Mouse (Mus musculus) cerebral cortex, adult 2 months (tissue): ENCODE results near the gene Zmym4.

Experiments
- WGBS: fragments of 180-500 bp; shearing (Covaris S2); methylation state at CpG from one replicate; pipeline ENCODE4 v1.1.7; 2018; 5-methylcytosine and 5-hydroxymethylcytosine counted together

The Zmym4 gene

DNA sequence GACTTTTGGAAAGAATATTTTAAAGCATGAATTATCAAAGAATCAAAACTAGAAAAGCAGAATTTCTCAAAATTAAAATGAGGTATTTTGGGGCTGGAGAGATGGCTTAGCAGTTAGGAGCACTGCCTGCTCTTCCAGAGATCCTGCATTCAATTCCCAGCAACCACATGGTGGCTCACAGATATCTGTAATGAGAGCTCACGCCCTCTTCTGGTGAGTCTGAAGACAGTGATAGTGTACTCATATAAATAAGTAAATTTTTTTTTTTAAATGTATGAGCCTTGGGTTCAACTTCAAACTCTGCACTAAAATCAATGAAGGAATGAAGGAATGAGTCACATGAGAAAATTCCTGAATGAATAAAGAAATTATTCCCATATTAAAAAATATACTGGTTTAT, 82.0 kb downstream of the Zmym4 start:
- WGBS: 58% methylated on average over 1 of the region's 1 CpGs

DNA sequence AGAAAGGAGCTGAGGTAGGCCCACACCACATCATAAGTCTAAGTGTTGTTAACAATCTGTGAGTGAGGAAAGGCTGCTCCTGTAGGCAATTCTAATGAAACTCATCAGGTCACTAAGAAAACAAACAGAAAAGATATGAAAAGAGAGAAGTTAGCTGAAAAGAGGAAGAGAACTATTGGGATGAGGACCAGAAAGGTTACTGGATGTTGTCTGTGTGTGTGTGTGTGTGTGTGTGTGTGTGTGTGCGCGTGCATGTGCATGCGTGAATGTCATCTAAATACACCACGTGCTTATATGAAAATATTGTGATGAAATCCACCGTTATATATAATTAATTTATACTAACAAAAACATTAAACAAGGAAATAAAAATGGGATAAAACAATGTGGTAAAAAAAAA, 84.3 kb downstream of the Zmym4 start:
- WGBS: 86% methylated on average over 5 of the region's 5 CpGs

DNA sequence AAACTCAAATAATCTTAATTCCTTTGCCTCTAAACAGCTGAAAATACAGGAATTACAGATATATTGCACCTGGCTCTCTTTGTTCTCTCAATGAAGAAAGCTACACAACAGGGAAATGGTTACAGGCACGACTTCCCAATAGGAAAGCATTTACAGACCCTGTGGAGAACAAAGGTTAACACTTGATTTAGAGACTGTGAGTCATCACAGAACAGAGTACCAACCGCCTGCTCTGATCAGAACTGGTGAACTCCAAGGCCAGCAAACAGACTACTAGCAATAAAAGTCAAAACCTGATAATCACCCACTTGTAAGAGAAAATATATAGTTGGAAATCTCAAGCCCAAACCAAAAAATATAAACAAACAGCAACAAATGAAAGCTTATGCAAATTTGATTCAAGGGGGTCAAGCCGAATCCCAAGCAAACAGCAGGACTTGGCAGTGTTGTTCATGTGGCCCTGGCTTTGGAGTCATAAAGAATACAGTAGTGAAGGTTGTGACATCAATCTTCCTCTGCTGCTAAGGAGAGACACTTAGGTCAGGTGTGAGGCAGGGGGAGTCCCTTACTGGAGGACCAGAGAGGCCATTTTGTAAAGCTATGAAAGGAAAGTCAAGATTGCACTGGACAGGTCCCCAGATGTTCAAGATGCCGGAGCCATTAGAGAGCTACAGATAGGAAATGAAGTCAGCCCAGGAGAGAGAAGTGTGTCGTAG, 88.2 kb downstream of the Zmym4 start:
- 83% methylated on average over 5 of the region's 5 CpGs for WGBS

DNA sequence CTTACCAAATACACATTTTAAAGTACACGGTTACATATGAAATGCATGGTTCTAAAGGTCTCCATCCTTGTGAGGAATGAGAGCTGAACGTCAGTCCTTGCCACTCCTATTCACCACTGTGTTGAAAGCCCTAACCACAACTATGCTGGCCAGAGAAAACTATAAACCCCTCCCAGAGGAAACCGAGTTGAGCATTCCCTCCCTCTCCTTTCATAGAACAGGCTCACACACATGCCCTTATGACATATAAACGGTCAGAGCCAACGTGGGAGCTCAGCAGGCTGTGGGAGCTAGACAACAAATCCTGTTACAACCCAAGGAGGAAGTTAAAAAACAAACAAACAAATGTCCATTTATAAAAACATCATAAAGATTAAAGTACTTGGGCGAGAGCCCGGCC, 95.2 kb downstream of the Zmym4 start:
- 63% methylated on average over 7 of the region's 7 CpGs for WGBS

DNA sequence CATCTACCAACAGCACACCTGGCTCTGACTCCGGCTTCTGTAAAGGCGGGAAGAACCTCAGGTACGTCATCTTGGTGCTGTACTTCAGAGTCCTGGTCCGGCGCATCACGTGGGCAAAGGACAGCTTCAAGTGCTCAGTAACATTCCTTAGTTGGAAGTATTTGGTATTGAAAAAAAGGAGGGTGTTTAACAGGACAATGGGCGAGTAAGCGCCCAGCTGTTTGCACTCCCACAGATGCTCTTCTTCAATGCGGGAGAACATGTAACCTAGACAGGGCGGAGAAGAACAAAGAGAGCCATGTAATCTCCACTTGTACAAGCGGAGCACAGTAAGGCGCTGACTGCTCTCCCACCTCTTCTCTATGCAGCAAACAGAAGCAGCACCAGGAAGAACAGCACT, 99.2 kb downstream of the Zmym4 start:
- 90% methylated on average over 12 of the region's 12 CpGs for WGBS

DNA sequence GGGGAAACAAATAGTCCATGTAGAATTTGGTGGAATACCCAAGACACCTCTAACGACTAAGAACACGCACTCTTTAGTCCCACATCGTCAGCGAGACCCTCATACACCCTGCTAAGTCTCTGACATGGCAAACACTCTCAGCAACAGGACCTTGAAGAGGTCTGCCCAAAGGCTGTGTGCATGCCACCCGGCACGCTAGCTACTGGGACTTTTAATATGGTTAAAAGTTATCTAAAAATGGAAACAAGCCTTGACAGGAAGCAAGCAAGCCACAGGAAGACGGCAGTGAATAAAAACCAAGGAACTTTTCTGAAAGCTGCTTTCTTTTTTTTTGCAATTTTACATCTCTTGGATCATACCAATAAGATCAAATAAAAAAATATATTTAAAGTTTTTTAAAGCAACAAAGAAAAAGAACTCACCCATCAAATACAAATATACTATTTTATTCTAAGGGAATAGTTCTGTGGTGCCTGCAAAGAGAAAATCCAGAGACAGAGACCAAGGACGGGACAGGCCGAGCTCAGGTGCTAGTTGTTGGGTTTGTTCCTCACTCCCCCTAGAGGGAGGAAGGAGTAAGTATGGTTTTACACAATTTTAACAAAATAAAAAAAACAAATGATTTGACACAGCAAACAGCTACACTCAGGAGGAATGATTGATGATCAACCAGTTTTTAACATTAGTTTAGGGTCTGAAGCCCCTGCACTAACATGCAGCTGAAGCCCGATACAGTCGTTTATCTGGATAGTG, 106.2 kb downstream of the Zmym4 start:
- 64% methylated on average over 11 of the region's 11 CpGs for WGBS

DNA sequence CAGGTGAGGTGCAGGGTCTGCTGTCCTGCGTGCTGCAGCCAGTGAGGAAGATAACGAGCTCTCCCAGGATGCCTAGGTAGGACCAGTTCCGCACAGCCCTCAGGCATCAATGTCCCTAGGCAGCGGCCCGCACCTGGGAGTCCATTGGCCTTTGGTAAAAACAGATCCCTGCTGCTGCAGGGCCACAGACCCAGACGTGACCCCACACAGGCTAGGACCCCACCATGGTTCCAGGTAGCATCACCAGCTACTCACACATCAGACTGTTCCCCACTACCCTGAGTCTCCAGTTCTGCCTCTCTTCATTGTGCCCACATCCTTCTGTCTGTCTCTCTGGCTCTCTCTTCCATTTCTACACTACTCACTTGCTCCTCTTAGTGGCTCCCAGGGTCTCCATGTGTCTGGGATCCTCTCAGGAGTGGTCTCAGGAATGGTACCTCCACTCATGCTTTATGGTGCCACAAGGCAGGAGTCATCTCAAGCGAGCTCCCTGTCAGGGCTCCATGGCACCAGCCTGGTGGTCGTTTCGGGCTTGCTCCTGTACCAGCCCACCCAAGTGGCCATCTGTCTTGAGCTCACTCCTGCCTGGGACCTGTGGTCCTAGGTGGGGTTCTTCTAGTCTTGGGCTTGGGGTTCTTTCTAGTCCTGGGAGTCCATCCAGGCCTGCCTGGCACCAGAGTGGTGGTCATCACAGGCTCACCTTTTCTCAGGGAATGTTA, 107.5 kb downstream of the Zmym4 start:
- 89% methylated on average over 9 of the region's 9 CpGs for WGBS

DNA sequence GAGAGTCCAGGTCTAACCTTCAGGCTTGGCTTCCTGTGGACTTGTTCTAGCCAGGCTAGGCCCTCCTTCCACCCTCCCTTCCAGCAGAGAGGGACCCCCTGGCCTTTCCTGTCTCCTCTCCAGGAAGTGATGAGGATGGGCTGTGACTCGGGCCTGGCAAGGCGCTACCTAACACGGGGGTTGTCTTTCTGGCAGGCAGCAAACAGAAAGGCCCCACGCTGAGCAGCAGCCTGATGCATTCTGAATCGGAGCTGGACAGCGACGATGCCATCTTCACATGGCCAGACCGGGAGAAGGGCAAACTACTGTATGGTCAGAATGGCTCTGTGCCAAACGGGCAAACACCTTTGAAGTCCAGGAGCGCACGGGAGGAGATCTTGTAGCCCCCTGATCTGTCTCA, 115.0 kb downstream of the Zmym4 start:
- WGBS: 67% methylated on average over 11 of the region's 11 CpGs

DNA sequence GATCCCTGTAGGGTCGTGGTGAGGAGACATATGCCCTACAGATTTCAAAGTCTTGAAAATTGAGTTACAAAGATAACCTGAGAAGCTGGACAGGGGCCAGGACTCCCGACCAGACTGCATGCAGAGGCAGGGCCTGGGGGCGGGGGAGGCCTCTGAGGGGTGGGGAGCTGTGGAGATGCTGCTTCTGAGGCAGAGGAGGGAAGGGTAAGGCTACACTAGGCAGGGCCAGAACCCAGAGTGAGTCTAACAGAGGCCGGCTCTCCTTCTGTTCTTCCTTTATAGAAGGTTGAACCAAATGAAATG, 117.2 kb downstream of the Zmym4 start:
- 50% methylated on average over 4 of the region's 4 CpGs for WGBS

DNA sequence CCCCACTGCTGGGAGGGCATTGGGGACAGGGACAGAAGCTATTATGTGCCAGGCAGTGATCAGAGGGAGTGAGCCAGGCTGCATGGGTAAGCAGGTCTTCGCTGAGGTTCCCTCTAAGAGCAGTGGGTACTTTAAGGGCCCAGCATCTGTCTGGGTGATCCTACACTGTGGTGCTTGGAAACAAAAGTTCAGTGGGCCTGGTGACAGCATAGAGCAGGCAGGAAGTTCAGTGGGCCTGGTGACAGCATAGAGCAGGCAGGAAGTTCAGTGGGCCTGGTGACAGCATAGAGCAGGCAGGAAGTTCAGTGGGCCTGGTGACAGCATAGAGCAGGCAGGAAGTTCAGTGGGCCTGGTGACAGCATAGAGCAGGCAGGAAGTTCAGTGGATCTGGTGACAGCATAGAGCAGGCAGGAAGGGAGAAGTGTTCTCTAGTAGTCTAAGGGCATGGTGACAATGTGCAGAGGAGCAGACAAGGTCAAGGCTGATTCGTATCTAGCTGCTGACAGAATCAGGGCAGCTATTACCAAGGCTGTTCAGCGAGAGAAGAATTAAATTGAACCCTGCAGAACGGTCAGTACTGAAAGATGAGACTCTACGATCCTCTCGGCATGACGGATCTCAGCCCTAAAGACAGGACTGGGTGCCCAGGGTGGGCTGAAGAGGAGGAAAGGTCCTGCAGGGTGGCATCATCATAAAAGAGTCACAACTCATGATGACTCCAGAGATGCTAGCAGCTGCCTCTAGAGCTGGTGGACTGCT, 117.7 kb downstream of the Zmym4 start:
- 78% methylated on average over 7 of the region's 7 CpGs for WGBS

DNA sequence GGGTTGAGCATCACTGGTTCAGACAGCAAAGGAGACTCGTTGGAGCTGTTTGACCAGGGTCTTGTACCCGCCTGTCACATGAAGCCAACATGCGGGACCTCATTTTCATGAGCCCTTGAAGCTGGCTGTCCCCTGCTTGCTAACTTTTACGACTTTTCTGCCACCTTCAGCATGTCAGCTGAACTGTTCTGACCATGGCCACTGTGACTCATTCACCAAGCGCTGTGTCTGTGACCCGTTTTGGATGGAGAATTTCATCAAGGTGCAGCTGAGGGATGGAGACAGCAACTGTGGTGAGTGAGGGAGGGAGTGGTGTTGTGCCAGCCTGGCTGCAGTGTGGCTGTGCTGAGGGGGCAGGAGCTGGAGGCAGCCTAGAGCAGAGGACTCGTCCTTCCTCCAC, 121.0 kb downstream of the Zmym4 start:
- 62% methylated on average over 7 of the region's 7 CpGs for WGBS

DNA sequence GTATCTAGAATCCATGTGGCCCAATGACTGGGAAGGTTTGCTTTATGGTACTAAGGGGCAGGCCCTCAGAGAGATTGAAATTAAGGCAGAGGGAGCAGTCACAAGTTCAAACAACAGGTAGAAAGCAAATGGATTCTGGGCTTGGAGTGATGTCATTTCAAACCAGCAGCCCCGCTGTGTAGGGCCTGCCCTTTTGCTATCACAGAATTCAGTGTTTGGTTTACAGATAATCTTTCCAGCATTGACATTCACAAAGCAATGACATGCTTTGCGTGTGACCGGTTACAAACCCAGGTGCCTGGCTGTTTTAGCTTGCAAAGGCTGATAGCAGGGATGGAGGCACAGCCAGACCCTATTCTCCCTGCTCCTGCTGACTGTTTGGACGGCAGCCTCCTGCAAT, 122.3 kb downstream of the Zmym4 start:
- 79% methylated on average over 4 of the region's 4 CpGs for WGBS

DNA sequence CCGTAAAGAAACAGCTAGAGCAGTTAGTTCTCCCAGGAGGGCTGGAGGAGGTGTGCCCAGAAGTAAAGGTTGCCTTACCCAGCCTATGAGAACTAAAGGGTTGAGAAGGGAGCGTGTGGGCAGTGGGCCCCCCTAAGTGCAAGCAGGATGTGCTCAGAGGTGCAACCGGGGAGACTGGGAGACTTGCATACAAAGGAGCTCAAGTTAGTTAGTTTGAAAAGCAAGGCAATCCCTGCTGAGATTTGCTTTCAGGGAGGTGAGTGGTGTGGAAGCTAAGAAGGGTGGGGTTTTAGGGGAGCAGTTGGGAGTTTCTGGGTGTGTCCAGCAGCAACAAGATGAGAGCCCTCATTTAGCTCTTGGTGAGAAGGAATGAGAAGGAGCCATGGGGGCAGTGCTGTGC, 125.0 kb downstream of the Zmym4 start:
- WGBS: 73% methylated on average over 3 of the region's 3 CpGs

DNA sequence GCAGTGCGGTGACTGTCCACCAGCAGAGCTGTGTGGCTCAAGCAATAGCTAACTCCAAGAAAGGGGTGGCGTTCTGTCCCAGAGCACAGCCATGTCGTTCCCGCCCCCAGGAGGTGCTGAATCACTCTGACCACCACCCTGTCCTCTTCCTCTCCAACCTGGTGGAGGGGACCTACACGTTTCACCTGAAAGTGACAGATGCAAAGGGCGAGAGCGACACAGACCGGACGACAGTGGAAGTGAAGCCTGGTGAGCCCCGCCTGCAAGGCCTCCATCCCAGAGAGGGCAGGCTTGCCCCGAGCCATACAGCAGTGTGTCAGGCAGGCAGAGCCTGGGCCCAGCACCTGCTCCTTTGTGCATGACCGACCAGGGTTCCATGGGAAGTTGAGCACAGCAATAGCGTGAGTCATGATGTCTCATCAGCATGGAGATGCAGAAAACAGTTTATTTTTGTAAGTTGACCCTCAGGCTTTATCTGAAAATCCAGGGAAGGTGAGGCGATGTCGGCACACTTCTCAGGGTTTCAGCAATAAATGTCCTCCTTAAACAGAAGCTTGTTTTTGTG, 126.9 kb downstream of the Zmym4 start:
- whole genome bisulfite sequencing: 90% methylated on average over 15 of the region's 15 CpGs

DNA sequence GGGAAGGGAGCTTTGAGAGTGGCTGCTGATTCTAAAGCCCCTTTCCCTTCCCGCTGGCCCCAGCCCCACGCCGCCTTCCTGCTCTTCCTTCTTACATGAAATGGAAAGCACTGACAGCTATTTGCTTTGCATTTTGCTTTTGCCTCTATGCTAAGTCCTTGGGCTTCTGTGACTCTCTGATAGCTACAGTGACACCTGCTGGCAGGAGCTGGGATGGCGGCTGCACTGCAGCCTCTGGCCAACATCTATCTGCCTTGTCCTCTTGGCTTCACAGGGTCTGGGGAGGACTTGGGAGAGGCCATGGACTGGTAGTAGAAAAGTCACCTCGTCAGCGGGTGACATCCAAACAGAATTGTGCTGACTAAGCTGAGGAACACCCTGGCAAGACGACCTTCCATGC, 128.1 kb downstream of the Zmym4 start:
- 19% methylated on average over 7 of the region's 7 CpGs for WGBS

DNA sequence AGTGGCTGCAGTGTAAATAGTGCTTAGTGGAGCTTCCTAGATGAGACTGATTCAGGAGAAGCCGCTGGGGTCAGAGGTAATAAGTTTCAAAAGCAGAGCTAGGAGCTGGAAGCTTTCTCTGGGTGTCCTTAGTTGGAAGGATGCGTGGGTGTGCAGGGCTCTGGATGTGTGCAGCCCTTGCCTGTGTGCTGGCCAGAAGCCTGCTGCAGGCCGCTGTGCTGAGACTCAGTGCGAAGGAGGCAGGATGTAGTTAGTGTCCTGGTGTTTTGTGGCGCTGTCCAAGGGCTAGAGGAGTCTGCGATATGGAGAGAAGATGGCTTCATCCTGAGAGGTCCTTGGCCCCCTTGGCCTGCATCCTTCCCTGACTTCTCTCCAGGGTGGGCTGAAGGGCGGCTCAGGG, 129.1 kb downstream of the Zmym4 start:
- 69% methylated on average over 7 of the region's 7 CpGs for WGBS

DNA sequence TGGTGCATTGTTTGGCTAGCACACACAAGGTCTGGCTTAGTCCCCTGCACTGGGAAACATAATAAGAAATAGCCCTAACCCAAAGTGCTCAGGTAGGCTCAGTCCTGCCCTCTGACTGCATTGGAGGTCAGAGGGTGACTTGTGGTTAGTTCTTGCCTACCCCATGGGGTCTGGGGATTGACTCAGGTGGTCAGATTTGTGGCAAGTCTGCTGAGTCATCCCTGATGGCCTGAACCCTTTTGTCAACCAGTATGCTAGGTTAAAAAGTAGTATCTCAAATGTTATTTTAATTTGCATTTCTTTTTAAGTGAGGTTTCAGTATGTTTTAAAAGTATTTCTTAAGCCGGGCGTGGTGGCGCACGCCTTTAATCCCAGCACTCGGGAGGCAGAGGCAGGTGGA, 136.8 kb downstream of the Zmym4 start:
- over 99% methylated on average over 5 of the region's 5 CpGs for WGBS

DNA sequence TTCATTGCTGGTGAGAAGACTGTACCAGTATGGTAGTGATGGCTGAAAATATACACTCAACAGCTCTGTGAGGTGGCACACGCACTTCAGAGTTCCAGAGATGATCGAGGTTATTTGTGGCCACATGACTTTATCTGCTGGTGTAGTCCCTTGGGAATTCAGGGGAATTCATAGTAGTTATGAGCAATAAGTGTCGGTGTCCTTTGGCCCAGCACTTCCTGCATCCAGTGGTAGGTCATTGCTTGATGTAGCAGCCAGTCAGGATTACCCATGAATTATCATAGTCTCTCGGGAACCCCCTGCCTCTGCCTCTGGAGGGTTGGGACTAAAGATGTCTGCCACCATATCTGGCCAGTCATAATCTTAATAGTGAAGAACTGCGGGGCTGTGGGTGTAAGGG, 144.0 kb downstream of the Zmym4 start:
- 73% methylated on average over 5 of the region's 5 CpGs for WGBS

DNA sequence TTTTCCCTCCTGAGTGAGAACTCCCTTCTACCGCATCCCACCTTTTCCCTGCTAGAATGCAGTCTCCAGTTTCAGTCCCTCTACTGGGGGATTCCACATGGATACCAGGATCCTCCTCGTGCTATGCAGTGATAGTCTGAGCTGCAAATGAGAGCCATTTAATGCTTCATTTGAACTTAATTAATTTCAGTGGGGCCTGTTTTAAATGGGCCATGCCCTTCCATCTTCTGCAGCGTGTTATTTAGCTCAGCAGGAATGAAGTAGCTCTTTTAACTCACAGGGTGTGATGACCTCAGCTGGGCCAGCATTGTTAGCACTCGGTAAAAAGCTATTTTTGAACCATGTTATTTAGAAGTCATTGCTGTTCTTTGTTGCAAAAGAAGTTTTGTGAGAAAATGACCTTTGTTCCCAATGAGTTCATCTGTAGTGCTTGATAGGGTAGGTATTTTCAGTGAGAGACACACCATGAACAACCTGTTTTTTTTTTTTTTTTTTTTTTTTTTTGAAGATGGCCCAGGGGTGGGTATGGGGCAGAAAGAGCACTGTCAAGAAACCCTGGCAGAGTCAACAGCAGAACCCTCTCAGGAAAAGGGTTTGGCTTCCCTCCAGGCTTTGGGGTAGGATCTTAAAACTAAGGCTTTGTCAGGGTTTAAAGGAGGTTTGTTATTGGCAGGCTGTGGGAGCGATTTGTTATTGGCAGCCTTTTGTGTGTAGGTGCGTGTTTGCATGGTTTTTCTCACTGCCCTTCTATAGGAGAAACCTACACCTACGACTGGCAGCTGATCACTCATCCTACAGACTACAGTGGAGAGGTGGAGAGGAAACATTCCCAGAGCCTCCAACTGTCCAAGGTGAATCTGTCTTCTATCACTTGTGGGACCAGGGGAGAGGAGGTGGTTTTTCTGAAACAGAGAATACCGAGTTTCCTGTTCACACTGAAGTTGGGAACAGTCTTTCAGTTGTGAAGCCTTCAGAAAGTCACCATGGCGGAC, 144.7 kb downstream of the Zmym4 start:
- WGBS: 45% methylated on average over 9 of the region's 9 CpGs

DNA sequence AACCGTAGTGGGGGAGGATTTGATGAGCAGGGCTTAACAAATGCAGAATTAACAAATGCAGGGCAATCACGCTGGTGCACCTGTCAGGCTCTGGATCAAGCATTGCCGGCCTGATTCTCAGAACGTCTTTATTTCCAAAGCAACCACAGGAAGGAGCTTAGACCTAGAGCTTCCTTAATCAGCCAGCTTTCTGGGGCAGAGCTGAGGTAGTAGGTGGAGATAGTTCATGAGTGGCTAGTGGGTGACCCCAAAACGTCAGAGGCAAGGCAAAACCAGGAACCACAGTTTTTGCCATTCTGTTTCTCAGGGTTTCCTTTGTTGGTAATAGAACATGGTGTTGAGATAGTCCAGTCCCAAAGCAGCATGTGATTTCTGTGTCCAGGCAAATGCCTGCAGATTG, 153.1 kb downstream of the Zmym4 start:
- WGBS: 62% methylated on average over 5 of the region's 5 CpGs

DNA sequence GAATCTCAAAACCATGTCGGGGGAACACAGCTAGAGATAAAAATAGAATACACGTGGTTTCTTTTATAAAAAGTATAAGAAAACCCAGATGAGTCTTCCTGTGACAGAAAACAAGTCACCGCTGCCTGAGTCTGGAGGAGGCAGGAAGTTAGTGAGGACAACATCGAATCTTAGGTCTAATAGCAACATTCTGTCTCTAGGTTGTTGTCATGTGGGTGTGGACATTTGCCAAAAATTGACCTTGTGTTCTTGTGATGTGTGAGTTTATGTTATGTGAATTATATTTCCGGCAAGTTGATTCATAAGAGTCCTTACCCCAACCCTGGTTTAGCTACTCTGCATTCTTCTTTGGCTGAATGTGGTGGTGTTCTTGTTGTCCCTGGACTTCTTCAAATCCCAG, 154.7 kb downstream of the Zmym4 start:
- 48% methylated on average over 5 of the region's 5 CpGs for WGBS
